Mouse (Mus musculus) heart, embryonic 12.5 days (tissue): ENCODE results near the gene Ccdc180. TPM values are rescaled to one million over a fixed set of nuclear protein-coding genes. Genes with fewer than 3 reads are reported as not detected.

Source experiments
- ATAC-seq: fragments of 200-750 bp; cut with Nextera tagmentation; 2 replicates; pipeline ENCODE4 v1.8.0; 2017; ENCODE audit warnings: moderate TSS enrichment, moderate library complexity; ENCODE audit not compliant: insufficient number of reproducible peaks, low FRiP score
- H3K27ac ChIP-seq: fragments of 300-500 bp; sonication (generic); 2 replicates; pipeline ENCODE4 v1.5.1; 2016; ENCODE audit warnings: mild to moderate bottlenecking, moderate library complexity; ENCODE audit not compliant: poor library complexity, severe bottlenecking
- H3K27me3 ChIP-seq: fragments of 300-500 bp; sonication (generic); replicated peaks from 2 replicates; pipeline ENCODE4 v1.6.1; 2016; ENCODE audit warnings: mild to moderate bottlenecking, moderate library complexity
- H3K36me3 ChIP-seq: fragments of 300-500 bp; sonication (generic); 2 replicates; pipeline ENCODE4 v1.6.1; 2016; ENCODE audit warnings: mild to moderate bottlenecking, moderate library complexity
- H3K4me1 ChIP-seq: fragments of 300-500 bp; sonication (generic); replicated peaks from 2 replicates; pipeline ENCODE4 v1.6.1; 2016; ENCODE audit warnings: mild to moderate bottlenecking
- H3K4me2 ChIP-seq: fragments of 300-500 bp; sonication (generic); 2 replicates; pipeline ENCODE4 v1.6.1; 2016; ENCODE audit warnings: mild to moderate bottlenecking, moderate library complexity
- H3K4me3 ChIP-seq: fragments of 300-500 bp; sonication (generic); 2 replicates; pipeline ENCODE4 v1.5.1; 2016; ENCODE audit warnings: mild to moderate bottlenecking
- H3K9ac ChIP-seq: fragments of 300-500 bp; sonication (generic); 2 replicates; pipeline ENCODE4 v1.6.1; 2016; ENCODE audit warnings: mild to moderate bottlenecking, moderate library complexity
- H3K9me3 ChIP-seq: fragments of 300-500 bp; sonication (generic); replicated peaks from 2 replicates; pipeline ENCODE4 v1.6.1; 2016; ENCODE audit warnings: mild to moderate bottlenecking, moderate library complexity
- WGBS: fragments of 180-500 bp; shearing (Covaris S2); methylation state at CpG from one replicate; pipeline ENCODE4 v1.1.7; 2016; 5-methylcytosine and 5-hydroxymethylcytosine counted together
- polyA plus RNA-seq: library from polyadenylated mRNA; unstranded; fragments of >200 nt; fragmentation: Nextera tagmentation; extraction: Ambion mirVana; gene quantifications from 2 replicates; pipeline ENCODE4 v1.2.1, GENCODE M21; 2016

The Ccdc180 gene
- polyA plus RNA-seq, 1 experiment from 2014 or later: 0.18 TPM

DNA sequence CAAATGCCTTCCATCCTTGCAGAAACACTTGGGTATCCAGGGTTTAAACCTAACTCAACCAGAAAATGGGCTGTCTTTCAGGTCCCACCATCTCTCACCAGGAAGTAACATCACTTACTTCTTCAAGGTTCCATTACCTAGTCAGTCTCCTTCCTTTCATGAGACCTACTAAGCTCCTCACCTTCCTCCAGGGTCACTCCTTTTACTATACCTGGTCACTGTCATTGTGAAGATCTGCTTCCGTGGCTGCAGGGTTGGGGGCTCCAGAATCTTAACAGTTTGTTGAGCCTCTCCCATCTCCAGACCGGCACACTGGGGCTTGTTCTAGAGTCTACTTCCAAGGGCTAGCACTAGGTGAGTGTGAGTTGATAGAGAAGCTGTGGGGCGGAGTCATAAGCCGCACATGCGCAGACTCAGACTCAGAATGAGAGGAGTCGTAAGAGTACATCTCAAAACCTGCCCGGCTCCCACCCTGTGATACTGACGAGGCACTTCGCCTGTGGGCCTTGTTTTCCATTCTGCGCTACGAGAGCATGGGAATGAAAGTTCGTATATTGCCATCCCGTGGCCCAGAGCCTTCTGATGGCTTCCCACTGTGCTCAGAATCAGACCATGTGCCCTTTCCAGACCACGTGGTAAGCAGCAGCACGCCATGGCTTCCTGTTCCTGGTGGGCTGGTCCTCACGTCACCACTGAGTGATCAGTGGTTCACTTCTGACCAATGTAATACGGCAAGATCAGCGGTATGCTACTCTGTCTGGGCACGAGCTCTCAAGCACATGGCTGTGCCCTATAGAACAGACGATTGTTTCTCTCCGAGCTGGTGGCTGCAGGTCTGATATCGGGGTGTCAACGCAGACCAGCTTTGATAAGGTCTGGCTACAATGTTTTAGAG is 63.2 kb downstream of the Ccdc180 start:
- Histone ChIP-seq H3K9me3 (no peaks in the 10 kb centered on the region), H3K36me3 (no peaks in the 10 kb centered on the region), H3K27me3 (no peaks in the 10 kb centered on the region; the same call in 1 of the 2 replicates), H3K4me1 (peaks cover 13% of the 10 kb centered on the region), H3K4me2 (no peak overlapping the region), H3K9ac (no peak overlapping the region), H3K4me3 (no peak overlapping the region), H3K27ac (no peak overlapping the region)
- ATAC-seq: no peak
- WGBS: 84% methylated on average over 23 of the region's 23 CpGs

DNA sequence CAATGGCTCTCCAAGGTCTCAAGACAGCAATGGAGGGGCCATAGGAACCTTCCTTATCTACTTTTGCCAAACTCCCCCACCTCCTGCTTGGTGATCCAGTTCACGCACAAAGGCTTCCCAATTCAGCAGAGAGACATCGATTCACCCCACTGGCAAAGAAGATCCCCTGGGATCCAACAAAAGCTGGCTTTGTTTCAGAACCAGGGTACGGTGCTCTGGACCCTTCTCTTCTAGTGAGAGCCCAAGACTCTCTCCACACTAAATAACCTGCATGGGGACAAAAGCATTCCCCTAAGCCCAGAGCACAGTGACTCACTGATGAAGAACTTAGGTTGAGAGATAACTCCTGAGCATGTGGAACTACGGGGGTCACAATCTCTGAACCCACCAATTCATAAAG is 65.1 kb downstream of the Ccdc180 start:
- Histone ChIP-seq H3K9ac (no peak overlapping the region), H3K27ac (no peak overlapping the region), H3K4me1 (no peaks in the 10 kb centered on the region; the same call in 1 of the 2 replicates), H3K36me3 (no peaks in the 10 kb centered on the region), H3K4me3 (no peak overlapping the region), H3K9me3 (no peaks in the 10 kb centered on the region), H3K4me2 (no peak overlapping the region), H3K27me3 (no peaks in the 10 kb centered on the region)
- 72% methylated on average over 4 of the region's 4 CpGs for WGBS
- ATAC-seq: no peak

DNA sequence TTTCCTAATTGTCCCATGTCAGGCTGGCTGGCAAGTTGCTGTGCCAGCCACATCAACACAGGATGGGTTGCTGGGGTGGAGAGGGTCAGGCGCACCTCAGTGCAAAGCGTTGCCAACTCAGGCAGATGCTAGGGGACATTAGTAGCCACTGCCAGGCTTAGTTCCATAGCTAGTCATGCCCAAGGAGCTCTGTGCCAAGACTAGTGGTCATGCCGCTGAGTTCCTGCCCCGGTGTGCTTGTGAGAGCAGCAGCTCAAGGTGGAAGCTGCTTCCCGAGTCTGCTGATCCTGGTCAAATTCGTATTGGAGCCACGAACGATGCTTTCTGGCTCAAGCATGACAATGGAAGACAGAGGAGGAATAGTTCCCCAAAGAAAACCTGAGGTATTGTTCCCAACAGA is 66.0 kb downstream of the Ccdc180 start:
- Histone ChIP-seq H3K4me1 (no peaks in the 10 kb centered on the region), H3K4me2 (no peak overlapping the region), H3K36me3 (no peaks in the 10 kb centered on the region), H3K27me3 (no peaks in the 10 kb centered on the region), H3K9me3 (no peaks in the 10 kb centered on the region), H3K9ac (no peak overlapping the region), H3K27ac (no peak overlapping the region), H3K4me3 (no peak overlapping the region)
- no peak for ATAC-seq
- WGBS: 93% methylated on average over 8 of the region's 8 CpGs

DNA sequence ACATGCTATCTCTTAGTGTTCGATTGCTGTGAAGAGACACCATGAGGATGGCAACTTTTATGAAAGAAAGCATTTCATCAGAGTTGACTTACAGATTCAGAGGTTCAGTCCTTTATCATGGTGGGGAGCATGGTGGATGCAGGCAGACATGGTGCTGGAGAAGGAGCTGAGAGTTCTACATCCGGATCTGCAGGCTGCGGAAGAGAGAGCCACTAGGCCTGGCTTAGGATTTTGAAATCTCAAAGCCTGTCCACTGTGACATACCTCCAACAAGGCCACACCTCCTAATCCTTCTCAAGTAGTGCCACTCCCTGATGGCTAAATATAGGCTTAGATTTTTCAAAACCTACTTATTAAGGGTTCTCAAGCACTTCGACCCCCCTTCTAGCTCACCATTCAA is 66.6 kb downstream of the Ccdc180 start:
- Histone ChIP-seq H3K36me3 (no peaks in the 10 kb centered on the region), H3K9me3 (no peaks in the 10 kb centered on the region), H3K4me1 (no peaks in the 10 kb centered on the region), H3K27ac (no peak overlapping the region), H3K4me3 (no peak overlapping the region), H3K27me3 (no peaks in the 10 kb centered on the region), H3K4me2 (no peak overlapping the region), H3K9ac (no peak overlapping the region)
- ATAC-seq: no peak
- 88% methylated on average over 4 of the region's 4 CpGs for WGBS

DNA sequence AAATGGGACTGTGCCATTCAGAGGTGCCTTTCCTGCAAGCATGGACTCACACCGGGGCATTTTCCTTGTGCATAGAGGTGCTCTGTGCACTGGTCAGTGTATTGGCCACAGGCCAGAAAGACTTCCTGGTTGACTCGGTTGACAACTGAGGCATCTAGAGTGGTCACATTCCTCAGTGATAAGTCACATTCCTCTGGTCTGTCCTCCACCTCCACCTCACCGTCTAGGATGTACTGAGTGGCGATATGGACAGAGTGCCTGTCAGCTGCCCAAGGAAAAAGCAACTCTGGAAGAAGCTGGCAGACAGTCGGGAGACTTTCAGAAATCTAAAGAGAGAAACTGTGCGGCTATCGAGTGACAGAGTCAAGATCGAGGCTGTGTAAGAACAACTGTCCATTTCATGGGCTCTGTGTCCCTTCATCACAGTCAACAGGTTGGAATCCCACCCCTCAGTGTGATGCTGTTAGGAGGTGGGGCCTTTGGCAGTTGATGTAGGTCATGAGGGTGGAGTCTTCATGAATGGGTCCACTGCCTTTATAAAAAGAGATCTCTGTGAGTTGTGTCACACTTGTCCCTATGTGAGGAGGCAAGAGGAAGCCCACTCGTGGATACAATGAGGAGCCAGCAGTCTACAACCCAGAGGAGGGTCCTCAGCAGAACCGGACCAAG is 74.8 kb downstream of the Ccdc180 start, which contains the start of gene Tdrd7:
TSS of gene Tdrd7 (plus strand) at position 564 of the 669 bp plus-strand sequence.
- ATAC-seq: peak; percentile 79
- peak within 1 kb of the TSS; percentile 52 for H3K27ac ChIP-seq

DNA sequence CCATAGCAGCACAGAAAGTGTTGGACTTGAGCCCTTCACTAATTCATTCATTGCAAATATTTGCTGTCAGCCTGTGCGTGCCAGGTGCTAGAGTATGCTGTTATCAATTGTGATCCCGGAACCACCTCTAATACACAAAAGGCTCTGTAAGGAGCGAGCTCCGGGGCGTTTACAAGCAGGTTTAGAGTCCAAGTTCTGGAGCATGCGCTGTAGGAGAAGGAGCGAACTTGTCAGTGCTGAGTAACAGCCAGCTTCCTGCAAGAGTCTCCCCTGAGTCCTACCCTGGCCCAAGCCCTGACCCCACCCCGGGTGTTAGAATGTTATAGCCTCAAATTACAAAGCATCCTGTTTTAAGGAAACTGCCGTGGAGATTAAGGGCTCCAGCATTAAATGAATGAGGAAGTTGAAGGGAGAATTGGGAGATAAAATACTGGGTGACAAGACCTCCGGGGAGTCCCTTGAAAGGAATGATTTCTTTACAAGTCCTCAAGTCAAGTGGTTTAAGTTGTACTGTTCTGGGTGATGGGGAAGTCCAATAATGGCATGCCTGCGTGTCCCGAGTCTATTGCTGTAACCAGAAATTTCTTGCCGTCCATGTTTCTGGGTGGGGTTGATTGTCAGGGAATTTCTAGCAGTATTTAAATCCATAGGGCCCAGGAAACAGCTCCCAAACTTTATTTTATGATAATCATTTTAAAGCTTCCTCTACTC is 75.8 kb downstream of the Ccdc180 start:
- peak overlapping the region; percentile 66 for H3K4me2 ChIP-seq
- no peak for ATAC-seq
- H3K9ac ChIP-seq: peak overlapping the region; percentile 53
- H3K4me1 ChIP-seq: peaks cover 44% of the 10 kb centered on the region
- H3K9me3 ChIP-seq: no peaks in the 10 kb centered on the region
- WGBS: 9% methylated on average over 13 of the region's 13 CpGs
- no peaks in the 10 kb centered on the region for H3K36me3 ChIP-seq
- peak overlapping the region; percentile 33 for H3K4me3 ChIP-seq
- H3K27ac ChIP-seq: peak overlapping the region; percentile 52
- no peaks in the 10 kb centered on the region for H3K27me3 ChIP-seq

More for the DNA sequence above, 74.8 kb downstream of the Ccdc180 start, which contains the start of gene Tdrd7:
- Histone ChIP-seq H3K4me2 (peak within 1 kb of the TSS; percentile 66), H3K27me3 (no peaks in the 10 kb centered on the region), H3K4me1 (peaks cover 44% of the 10 kb centered on the region), H3K9me3 (no peaks in the 10 kb centered on the region), H3K36me3 (no peaks in the 10 kb centered on the region), H3K4me3 (peak within 1 kb of the TSS; percentile 33), H3K9ac (peak within 1 kb of the TSS; percentile 53)
- 15% methylated on average over 10 of the region's 10 CpGs for WGBS

DNA sequence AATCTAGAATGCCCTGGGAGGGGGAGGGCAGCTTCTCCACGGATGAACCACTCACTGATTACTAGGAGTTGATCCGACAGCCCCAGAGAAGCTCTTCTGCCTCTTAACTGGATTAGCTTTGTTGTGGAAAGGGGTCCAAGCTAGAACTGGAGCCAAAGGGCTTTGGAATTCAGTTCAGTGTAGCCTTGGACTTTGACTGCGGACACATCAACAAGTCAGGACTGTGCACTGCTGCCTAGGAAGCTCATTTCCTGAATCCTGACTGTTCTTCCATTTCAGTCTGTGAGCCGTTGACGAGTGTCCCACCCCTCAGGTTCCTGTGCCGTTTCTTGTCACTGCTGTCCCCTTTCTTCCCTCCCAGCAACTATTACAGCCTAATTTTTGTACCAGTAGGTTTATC is 76.6 kb downstream of the Ccdc180 start:
- peaks cover 47% of the 10 kb centered on the region for H3K4me1 ChIP-seq
- peak overlapping the region; percentile 2; the same call in 1 of the 2 replicates for H3K4me3 ChIP-seq
- H3K27me3 ChIP-seq: no peaks in the 10 kb centered on the region
- no peak overlapping the region; the same call in 1 of the 2 replicates for H3K9ac ChIP-seq
- peak overlapping the region; percentile 65 for H3K27ac ChIP-seq
- peak overlapping the region; percentile 51 for H3K4me2 ChIP-seq
- no peaks in the 10 kb centered on the region for H3K36me3 ChIP-seq
- WGBS: 8% methylated on average over 6 of the region's 6 CpGs
- ATAC-seq: no peak
- H3K9me3 ChIP-seq: no peaks in the 10 kb centered on the region

DNA sequence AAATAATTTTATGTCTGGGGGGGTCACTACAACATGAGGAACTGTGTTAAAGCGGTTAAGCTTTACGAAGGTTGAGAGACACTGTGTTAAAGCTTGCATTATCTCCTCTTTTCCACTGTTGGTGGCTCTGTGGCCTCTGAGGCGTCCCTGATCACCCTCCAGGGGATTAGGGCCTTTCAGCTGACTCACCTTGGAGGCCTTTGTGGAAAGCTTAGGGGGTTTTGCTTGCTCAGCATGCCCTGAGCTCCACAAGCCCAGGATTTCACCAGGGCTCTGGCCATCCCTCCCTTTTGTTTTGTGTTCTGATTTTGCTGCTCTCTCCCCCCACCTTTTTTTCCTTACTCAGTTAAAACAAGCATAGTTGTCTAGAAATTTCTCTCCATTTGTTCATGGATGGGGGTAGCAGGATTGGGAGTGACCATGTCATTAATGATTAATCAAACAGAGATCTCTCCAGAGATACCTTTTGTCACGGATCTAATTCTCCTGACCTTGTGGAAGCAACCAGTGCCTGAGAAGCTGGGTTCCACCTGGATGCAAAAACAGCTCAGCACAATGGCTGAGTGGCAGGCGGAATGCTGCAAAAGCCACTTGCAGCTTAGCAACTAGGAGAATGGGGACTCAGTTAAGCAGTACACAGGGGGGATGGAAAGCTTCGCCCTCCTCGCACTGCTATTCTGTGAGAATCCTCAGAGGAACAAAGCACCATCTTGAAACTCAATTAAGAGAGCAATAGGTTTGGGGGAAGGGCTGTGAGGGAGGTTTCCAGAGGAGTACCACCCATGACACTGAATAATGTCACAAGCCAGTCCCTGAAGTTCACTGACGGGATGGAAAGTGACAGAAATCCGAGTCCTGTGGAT is 77.6 kb downstream of the Ccdc180 start:
- ATAC-seq: no peak
- H3K27ac ChIP-seq: no peak overlapping the region
- H3K27me3 ChIP-seq: no peaks in the 10 kb centered on the region
- H3K4me3 ChIP-seq: no peak overlapping the region
- no peak overlapping the region for H3K4me2 ChIP-seq
- H3K36me3 ChIP-seq: no peaks in the 10 kb centered on the region
- peaks cover 47% of the 10 kb centered on the region for H3K4me1 ChIP-seq
- 47% methylated on average over 9 of the region's 9 CpGs for WGBS
- H3K9me3 ChIP-seq: no peaks in the 10 kb centered on the region
- no peak overlapping the region for H3K9ac ChIP-seq

DNA sequence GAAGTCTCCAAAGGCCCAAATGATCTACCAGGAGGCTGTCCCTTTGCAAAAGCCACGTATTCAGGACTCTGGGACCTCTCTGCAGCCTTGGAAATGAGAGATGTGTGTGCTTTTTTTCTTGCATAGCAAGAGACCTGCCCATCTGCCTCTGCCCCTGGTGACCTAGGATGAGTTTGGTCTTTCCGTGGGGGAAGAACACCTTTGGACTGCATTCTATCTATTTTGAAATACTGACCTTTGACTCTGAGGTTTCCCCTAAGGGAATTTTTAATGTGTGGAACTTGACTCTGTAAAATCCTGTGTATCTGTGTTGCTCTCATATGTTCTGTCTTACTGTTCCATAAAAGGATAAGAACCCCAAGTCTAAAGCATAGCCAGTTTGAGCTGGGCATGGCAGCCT is 78.9 kb downstream of the Ccdc180 start:
- Histone ChIP-seq H3K36me3 (no peaks in the 10 kb centered on the region), H3K4me2 (no peak overlapping the region), H3K9ac (no peak overlapping the region), H3K27me3 (no peaks in the 10 kb centered on the region), H3K27ac (no peak overlapping the region), H3K4me3 (no peak overlapping the region), H3K4me1 (peaks cover 55% of the 10 kb centered on the region), H3K9me3 (no peaks in the 10 kb centered on the region)
- ATAC-seq: no peak
- WGBS: 64% methylated on average over 2 of the region's 2 CpGs

DNA sequence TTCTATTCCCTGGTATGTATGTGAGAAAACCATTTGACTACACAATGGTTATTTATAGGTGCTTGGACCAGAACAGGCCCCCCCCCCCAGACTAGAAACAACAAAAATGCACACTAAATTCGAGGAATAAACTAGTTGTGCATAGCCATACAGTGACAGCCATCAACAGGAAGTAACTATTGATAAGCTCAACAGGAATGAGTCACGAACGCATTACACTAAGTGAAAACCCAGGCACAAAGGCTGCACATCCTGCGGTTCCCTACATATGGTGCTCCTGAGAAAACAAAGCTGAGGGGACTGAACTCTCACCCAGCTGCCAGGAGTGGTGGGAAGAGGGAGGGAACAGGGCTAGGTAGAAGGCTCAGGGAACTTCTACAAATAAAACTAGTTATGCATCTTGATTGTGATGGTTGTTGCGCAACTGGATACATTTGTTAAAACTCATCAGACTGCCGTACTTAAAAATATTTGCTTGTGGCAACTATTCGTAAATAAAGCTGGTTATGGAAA is 80.0 kb downstream of the Ccdc180 start:
- no peak for ATAC-seq
- no peak overlapping the region for H3K4me2 ChIP-seq
- 57% methylated on average over 7 of the region's 7 CpGs for WGBS
- no peaks in the 10 kb centered on the region for H3K36me3 ChIP-seq
- no peak overlapping the region for H3K27ac ChIP-seq
- no peaks in the 10 kb centered on the region for H3K27me3 ChIP-seq
- no peaks in the 10 kb centered on the region for H3K9me3 ChIP-seq
- peaks cover 50% of the 10 kb centered on the region for H3K4me1 ChIP-seq
- no peak overlapping the region for H3K4me3 ChIP-seq
- no peak overlapping the region for H3K9ac ChIP-seq
